Mouse (Mus musculus) bone marrow macrophage, adult 2 months (primary cell): ENCODE results near the gene Gm21972. TPM values are rescaled to one million over a fixed set of nuclear protein-coding genes. Genes with fewer than 3 reads are reported as not detected.

Experiments used
- H3K27ac ChIP-seq: 2 replicates; pipeline ENCODE4 v1.5.1; 2012; ENCODE audit warnings: low read depth, low read length; ENCODE audit not compliant: insufficient read depth
- H3K4me1 ChIP-seq: 2 replicates; pipeline ENCODE4 v1.6.1; 2012; ENCODE audit warnings: low read length; ENCODE audit not compliant: control insufficient read depth, insufficient read depth
- H3K4me3 ChIP-seq: 2 replicates; pipeline ENCODE4 v1.5.1; 2012; ENCODE audit warnings: mild to moderate bottlenecking, low read length, moderate library complexity; ENCODE audit not compliant: insufficient read depth
- CTCF ChIP-seq: IDR thresholded peaks from 2 replicates; pipeline ENCODE4 v1.5.1; 2012; ENCODE audit warnings: low read depth, mild to moderate bottlenecking, low read length, moderate library complexity
- POLR2A ChIP-seq: IDR thresholded peaks from 2 replicates; pipeline ENCODE4 v1.6.1; 2012; ENCODE audit warnings: mild to moderate bottlenecking, low read depth, low read length, borderline replicate concordance
- polyA plus RNA-seq: library from polyadenylated mRNA; stranded (reverse); fragments of >200 nt; gene quantifications from 2 replicates; pipeline ENCODE4 v1.2.4, GENCODE M21; 2012; ENCODE audit not compliant: missing spikeins, insufficient read depth, insufficient read length

The Gm21972 gene
- polyA plus RNA-seq, 1 experiment, result not detected

DNA sequence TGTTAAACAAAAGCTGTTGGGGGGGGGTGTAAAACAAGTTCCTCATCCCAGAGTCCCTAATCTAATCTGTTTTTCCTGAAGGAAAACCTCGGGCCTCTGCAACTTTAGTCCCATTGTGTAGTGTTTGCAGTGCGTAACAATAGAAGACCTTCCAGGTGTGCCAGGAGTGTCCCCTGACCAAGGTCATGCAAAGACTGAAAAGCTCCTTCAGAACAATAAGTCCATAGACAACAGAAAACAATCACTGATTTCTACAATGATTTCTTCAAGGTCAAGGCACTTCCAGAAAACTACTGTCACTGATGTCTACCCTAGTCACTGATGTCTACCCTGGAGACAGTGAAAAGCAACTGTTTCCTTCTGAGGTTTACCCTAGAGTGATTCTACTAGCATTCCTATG lies 54.4 kb downstream of the Gm21972 start:
- no peak overlapping the region for H3K27ac ChIP-seq
- H3K4me1 ChIP-seq, result peaks cover 23% of the 10 kb centered on the region
- H3K4me3 ChIP-seq, result no peak overlapping the region
- TF ChIP-seq CTCF (no peak), POLR2A (no peak)

DNA sequence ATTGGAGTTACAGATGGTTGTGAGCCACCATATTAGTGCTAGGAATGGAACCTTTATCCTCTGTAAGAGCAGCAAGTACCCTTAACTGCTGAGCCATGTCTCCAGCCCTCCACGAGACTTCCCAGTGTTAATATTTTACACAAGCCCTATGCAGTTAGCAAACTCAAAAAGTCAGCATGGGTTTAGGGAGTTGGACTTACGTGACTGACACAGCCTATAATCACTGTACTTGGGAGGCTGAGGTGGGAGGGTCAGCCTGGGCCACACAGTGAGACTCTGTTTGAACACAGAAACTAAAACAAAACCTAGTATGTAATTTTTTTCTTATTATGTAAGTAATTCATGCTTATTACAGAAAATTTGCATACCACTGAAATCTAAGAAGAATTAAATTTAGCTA lies 54.8 kb downstream of the Gm21972 start:
- Histone ChIP-seq H3K27ac (no peak overlapping the region), H3K4me3 (no peak overlapping the region), H3K4me1 (peaks cover 23% of the 10 kb centered on the region)
- TF ChIP-seq POLR2A (no peak), CTCF (no peak)

DNA sequence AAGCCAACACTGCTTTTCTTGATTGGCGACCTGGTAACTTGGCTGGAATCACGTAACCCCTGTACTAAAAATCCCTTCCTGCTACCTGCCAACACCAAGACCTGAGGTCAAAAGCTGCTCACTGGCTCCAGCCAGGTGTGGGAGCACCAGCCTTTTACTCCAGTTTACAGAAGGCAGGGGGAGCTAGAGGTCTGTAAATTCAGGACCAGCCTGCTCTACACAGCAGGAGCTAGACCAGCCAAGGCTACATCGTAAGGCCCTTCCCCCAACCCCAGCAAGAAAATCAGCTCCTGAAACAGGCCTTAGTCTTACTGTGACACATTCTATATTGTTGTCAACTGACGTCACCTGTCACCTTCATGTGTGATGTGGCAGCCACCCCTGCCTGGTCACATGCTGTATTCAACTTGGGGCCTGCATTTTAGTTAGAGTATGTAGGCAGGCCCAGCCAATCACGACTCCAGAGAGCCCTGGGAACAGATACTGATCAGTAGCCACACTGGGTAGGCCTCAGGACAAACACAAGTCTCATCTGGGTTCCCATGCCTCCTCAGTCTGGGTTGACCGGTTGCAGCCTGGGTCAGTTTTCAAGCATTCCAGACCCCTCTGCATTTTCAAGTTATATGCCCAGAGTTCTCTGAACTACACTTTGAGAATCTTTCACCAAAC lies 55.7 kb downstream of the Gm21972 start:
- H3K27ac ChIP-seq, result no peak overlapping the region
- no peak overlapping the region for H3K4me3 ChIP-seq
- H3K4me1 ChIP-seq, result peaks cover 26% of the 10 kb centered on the region
- TF ChIP-seq POLR2A (no peak), CTCF (no peak)

DNA sequence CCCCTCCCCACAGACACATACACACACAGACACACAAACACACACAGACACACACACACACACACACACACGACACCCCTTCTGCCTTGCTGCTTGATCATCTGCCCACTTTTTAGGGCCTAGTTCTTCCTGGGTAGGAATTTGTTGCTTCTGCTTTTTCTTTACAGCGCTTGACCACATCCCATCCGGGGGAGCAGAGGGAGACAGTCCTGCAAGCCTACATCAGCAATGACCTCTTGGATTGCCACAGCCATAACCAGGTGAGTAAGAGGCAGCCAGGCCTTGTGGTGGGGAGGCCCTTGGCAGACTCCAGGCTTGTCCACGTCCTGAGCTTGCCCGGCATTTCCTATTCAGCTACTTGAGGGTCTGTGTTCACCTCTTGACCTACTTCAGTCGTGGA lies 57.4 kb downstream of the Gm21972 start:
- TF ChIP-seq POLR2A (no peak), CTCF (no peak)
- Histone ChIP-seq H3K4me1 (peaks cover 20% of the 10 kb centered on the region), H3K4me3 (no peak overlapping the region), H3K27ac (peak overlapping the region; percentile 5; the same call in 1 of the 2 replicates)

DNA sequence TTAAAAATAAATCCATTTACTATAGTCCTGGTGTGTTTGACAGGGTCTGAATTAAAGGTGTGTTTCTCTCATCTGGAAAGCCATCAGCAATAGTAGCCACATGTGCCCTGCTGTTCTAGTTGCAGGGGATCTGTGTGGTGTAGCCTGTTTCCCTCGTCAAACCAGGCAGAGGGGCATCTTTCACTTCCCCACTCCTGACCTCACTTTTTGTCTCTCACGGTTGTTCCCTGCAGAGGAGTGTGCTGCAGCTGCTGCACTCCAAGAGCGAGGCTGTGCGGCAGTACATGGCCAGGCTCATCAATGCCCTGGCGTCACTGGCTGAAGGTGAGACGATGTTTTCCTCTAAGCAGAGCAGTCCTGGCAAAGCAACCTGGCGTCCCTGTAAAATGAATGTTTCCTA lies 60.6 kb downstream of the Gm21972 start:
- Histone ChIP-seq H3K4me1 (peaks cover 20% of the 10 kb centered on the region), H3K27ac (no peak overlapping the region), H3K4me3 (no peak overlapping the region)
- TF ChIP-seq POLR2A, result no peak
- TF ChIP-seq CTCF, result no peak

DNA sequence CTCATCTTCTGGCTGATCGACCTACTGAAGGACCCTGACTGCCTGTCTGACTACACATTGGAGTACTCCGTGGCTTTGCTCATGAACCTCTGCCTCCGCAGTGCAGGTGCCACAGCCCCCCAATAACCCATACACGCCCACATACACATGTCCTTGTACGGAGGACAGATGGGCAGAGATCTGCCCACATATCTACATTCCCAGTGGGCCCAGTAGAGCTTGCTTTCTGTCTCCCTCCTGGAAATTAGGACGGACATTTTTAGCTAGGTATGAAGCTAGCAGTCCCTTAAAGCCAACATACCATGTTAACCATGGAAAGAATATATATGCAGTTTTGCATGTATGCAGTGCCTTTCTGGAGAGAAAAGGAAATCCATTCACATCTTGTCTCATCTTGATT lies 64.8 kb downstream of the Gm21972 start:
- TF ChIP-seq CTCF, result no peak
- no peak for TF ChIP-seq POLR2A
- no peak overlapping the region for H3K4me3 ChIP-seq
- H3K4me1 ChIP-seq, result peaks cover 15% of the 10 kb centered on the region
- H3K27ac ChIP-seq, result no peak overlapping the region

DNA sequence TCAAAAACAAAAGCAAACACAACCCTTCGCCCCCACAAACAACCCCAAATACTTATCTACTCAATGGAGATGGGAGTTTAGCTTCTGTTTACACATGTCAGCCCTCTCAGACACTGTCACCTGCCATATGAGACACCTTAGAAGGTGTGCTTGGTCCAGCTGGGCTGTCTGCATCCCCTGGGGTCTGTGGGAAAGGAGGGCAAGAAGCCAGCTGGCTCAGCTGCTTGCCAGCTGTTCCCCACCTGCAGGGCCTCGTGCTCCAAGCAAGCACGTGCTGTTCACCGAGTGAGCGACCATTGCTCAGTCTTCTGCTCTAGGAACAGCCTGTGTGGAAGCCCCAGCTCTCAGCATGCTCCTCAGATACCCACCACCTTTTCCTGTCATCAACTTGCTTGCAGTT lies 65.6 kb downstream of the Gm21972 start:
- no peak for TF ChIP-seq CTCF
- TF ChIP-seq POLR2A, result no peak
- H3K4me1 ChIP-seq, result peaks cover 16% of the 10 kb centered on the region
- H3K4me3 ChIP-seq, result no peak overlapping the region
- H3K27ac ChIP-seq, result no peak overlapping the region

DNA sequence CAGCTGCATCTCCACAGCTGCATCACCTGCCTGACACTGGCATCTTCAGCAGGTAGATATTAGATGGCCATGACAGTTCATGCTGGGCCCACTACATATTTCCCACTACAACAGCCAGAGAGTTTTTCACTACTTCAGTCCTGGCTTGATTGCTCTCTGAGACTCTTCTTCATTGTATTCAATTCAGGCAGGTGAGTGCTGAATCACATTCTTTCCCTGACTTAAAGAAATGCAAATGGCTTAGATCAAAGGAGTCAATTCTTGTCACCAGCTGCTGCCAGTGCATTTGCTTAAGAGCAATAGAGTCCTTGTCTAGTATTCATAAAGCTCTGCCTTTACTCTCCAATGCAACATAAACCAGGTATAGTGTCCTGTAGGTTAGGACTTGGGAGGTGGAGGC lies 67.9 kb downstream of the Gm21972 start:
- peaks cover 14% of the 10 kb centered on the region for H3K4me1 ChIP-seq
- no peak overlapping the region for H3K4me3 ChIP-seq
- no peak overlapping the region for H3K27ac ChIP-seq
- TF ChIP-seq CTCF, result no peak
- TF ChIP-seq POLR2A, result no peak

DNA sequence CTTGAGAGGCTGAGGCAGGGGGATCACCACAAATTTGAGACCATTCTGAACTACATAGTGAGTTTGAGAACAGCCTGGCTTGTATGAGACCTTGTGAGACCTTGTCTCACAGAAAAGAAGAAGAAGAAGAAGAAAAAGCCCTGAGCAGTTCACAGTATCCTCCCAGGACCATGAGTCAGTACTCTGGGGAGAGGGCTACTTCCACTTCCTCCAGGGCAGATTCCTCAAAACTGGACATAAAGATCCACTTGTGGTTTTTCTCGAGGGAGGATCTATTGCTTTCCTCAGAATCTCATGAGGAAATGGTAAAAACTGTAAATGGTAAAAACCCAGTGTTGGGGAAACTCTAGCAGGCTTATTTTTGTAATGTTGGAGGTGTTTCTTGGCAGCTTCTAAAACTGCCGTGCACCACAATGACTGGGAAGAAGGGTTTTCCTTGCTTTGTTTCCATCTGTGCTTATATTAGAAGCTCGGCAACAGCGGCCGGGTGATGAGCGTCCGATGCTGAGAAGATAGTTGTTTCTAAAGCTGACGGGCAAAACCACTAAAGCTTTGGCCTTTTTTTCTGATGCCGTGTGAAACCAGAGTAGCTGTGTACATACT lies 69.3 kb downstream of the Gm21972 start:
- peak overlapping the region; percentile 39 for H3K27ac ChIP-seq
- H3K4me1 ChIP-seq, result peaks cover 14% of the 10 kb centered on the region
- TF ChIP-seq CTCF (no peak), POLR2A (no peak)
- no peak overlapping the region for H3K4me3 ChIP-seq

DNA sequence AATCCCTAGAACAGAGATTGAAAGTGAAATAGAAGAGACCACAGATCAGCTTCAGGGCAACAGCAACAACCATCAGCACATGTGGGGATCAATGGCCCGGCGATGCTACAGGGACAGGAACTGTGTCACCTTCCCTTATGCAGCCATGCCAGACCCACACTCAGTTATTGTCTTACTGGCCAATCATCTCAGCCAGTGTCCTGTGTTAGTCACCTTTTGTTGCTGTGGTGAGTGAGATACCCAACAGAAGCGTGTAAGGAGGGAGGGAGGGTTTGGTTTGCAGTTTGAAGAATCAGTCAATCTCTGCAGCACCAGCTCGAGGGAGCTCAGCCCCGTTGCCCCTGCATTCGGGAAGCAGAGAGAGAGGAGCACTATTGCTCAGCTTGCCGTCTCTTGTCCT lies 77.2 kb downstream of the Gm21972 start:
- TF ChIP-seq CTCF (no peak), POLR2A (no peak)
- H3K27ac ChIP-seq, result no peak overlapping the region
- H3K4me3 ChIP-seq, result no peak overlapping the region
- peaks cover 13% of the 10 kb centered on the region for H3K4me1 ChIP-seq

DNA sequence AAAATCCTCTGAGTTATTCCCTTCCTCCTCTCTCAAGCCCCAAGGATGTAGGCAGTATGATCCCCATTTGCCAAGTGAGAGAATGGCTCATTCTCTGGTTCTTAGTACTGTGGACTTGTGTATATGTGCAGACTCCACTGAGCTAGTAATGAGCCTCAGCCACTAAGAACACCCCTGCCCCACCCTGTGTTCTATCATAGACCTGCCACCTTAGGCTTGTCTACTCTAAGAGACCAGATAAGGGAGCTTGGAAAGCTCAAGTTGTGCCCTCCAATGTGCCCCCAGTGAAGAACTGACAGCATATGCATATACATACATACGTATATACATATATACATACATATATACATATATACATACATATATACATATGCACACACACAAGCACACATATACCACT lies 78.1 kb downstream of the Gm21972 start:
- Histone ChIP-seq H3K4me1 (peaks cover 21% of the 10 kb centered on the region), H3K4me3 (no peak overlapping the region), H3K27ac (no peak overlapping the region)
- no peak for TF ChIP-seq CTCF
- no peak for TF ChIP-seq POLR2A

Other genes starting within 250 kb of the Gm21972 start
- gene Itm2c, start 239.4 kb upstream of the Gm21972 start, polyA plus RNA-seq, result 216 and 219 TPM in 2 replicates
- not detected in 2 replicates for gene 4933407L21Rik, start 205.2 kb upstream of the Gm21972 start, polyA plus RNA-seq
- not detected in 2 replicates for gene Gpr55, start 172.6 kb upstream of the Gm21972 start, polyA plus RNA-seq
- not detected in 2 replicates for gene Spata3, start 116.8 kb upstream of the Gm21972 start, polyA plus RNA-seq
- not detected in 2 replicates for gene 2810459M11Rik, start 87.8 kb upstream of the Gm21972 start, polyA plus RNA-seq
- gene Psmd1, start 69.2 kb upstream of the Gm21972 start, polyA plus RNA-seq, result 70.2 and 83.4 TPM in 2 replicates
- 0.39 and 0.76 TPM in 2 replicates for gene Htr2b, start 21.7 kb upstream of the Gm21972 start, polyA plus RNA-seq
- 3.1 and 4.8 TPM in 2 replicates for gene Armc9, start 21.1 kb downstream of the Gm21972 start, polyA plus RNA-seq
- 0.21 TPM in 1 of 2 replicates, not detected in the other for gene B3gnt7, start 169.2 kb downstream of the Gm21972 start, polyA plus RNA-seq
- gene Ncl, start 225.8 kb downstream of the Gm21972 start, polyA plus RNA-seq, result 189 and 191 TPM in 2 replicates